Mouse (Mus musculus) intestine, embryonic 16.5 days (tissue): ENCODE measurements at regions not wholly inside any gene's neighbourhood (a gene's known extent, or its start where the extent isn't known, plus 50 kb on each side); places are given as distances from the start of the nearest gene placed in this dataset.

Source experiments
- ATAC-seq: fragments of 200-750 bp; cut with Nextera tagmentation; 2 replicates; pipeline ENCODE4 v1.8.0; 2017; ENCODE audit warnings: moderate TSS enrichment, moderate library complexity
- H3K27ac ChIP-seq: fragments of 300-500 bp; sonication (generic); 2 replicates; pipeline ENCODE4 v1.5.1; 2014; ENCODE audit warnings: mild to moderate bottlenecking, low read length
- H3K27me3 ChIP-seq: fragments of 300-500 bp; sonication (generic); replicated peaks from 2 replicates; pipeline ENCODE4 v1.6.1; 2014; ENCODE audit warnings: low read length, control low read depth, mixed read lengths; ENCODE audit not compliant: control insufficient read depth, insufficient read depth
- H3K36me3 ChIP-seq: fragments of 300-500 bp; sonication (generic); 2 replicates; pipeline ENCODE4 v1.6.1; 2014; ENCODE audit warnings: low read length, control low read depth; ENCODE audit not compliant: control insufficient read depth, insufficient read depth
- H3K4me1 ChIP-seq: fragments of 300-500 bp; sonication (generic); 2 replicates; pipeline ENCODE4 v1.6.1; 2014; ENCODE audit warnings: low read length, control low read depth, mixed read lengths; ENCODE audit not compliant: control insufficient read depth, insufficient read depth
- H3K4me2 ChIP-seq: fragments of 300-500 bp; sonication (generic); 2 replicates; pipeline ENCODE4 v1.6.1; 2014; ENCODE audit warnings: low read depth, low read length, control low read depth
- H3K4me3 ChIP-seq: fragments of 300-500 bp; sonication (generic); 2 replicates; pipeline ENCODE4 v1.5.1; 2014; ENCODE audit warnings: mild to moderate bottlenecking, low read length
- H3K9ac ChIP-seq: fragments of 300-500 bp; sonication (generic); 2 replicates; pipeline ENCODE4 v1.6.1; 2014; ENCODE audit warnings: low read depth, low read length
- H3K9me3 ChIP-seq: fragments of 300-500 bp; sonication (generic); 2 replicates; pipeline ENCODE4 v1.6.1; 2016; ENCODE audit warnings: low read length, control low read depth; ENCODE audit not compliant: control insufficient read depth
- WGBS: fragments of 180-500 bp; shearing (Covaris S2); extraction: QIAGEN DNeasy Blood & Tissue Kit; methylation state at CpG from one replicate; pipeline ENCODE4 v1.1.7; 2014; 5-methylcytosine and 5-hydroxymethylcytosine counted together

DNA sequence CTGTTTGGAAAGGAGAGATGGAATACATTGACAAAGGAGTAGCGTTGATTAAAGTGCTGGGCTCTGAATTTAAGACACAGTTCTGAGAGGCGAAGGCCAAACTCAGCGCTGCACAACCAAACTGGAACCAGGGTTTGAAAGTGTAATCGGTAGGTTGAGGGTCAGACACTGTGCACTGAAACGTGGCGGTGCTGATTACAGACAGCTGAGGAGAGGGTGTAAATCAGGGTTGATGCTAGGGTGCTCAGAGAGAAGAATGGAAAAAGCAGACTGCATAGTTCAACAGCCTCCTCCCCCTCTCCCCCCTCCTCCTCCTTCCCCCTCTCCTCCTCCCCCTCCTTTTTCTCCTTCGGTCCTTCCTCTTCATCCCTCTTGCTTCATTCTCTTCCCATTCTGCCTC is 373.2 kb downstream of the Nedd1 start:
- Histone ChIP-seq H3K4me3 (no peak overlapping the region), H3K27me3 (no peaks in the 10 kb centered on the region), H3K36me3 (no peaks in the 10 kb centered on the region), H3K27ac (no peak overlapping the region), H3K4me1 (no peaks in the 10 kb centered on the region), H3K9me3 (no peaks in the 10 kb centered on the region), H3K9ac (no peak overlapping the region), H3K4me2 (no peak overlapping the region)
- ATAC-seq = no peak
- 62% methylated on average over 7 of the region's 7 CpGs for WGBS

DNA sequence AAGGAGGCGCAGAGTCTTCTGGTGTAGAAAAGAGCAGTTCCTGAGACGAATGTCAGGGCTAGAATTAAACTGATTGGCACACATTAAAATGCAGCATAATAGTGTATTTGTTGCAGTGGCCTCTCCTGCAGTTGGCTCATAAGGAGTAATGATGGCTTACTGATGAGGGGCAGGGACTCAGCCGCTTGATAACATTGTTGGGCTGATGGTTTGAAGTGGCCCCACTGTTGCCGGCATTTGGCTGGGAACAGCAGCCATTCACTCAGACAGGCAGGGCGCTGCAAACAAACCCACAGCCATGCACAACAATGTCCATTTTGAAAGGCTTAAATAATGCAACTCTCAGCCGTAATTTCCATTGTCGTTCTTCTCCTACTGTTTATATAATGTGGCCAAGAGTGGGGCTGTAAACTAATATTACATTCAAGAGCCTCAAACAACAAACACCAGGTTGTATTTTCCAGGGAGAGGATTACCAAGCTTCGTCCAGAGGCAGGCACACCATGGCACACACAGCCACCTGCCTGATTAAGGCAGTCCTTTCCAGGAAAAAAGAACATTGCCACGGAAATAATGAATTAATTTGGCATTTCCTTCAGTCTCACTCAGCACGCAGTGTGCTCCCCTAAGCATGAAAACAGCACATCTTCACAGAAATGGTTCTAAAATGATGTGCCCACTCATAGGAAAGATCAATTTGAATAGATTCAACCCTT is 374.1 kb downstream of the Nedd1 start:
- Histone ChIP-seq H3K9me3 (no peaks in the 10 kb centered on the region), H3K27ac (no peak overlapping the region), H3K4me3 (no peak overlapping the region), H3K36me3 (no peaks in the 10 kb centered on the region), H3K4me1 (no peaks in the 10 kb centered on the region), H3K27me3 (no peaks in the 10 kb centered on the region), H3K9ac (no peak overlapping the region), H3K4me2 (no peak overlapping the region)
- ATAC-seq = no peak
- WGBS = 59% methylated on average over 10 of the region's 10 CpGs

DNA sequence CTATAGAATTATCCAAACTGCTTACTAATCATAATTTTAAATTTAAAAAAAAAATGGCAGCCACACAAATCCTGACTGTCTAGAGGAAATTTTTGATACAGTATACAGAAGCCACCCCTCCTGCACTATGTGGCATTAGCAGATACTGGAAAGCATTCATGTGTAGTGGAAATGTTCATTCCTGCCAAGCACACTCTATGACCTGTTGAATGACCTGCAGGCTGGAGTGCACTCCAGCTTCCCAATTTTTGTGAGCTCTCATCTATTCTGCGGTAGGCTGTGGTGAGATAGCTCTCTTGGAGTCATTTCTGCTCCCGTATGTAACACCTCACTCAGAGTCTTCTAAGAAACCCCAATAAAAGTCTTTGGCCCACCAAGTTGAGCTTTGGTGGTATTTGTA is 382.5 kb downstream of the Nedd1 start:
- Histone ChIP-seq H3K9ac (no peak overlapping the region), H3K9me3 (no peaks in the 10 kb centered on the region), H3K36me3 (no peaks in the 10 kb centered on the region), H3K27me3 (no peaks in the 10 kb centered on the region), H3K27ac (no peak overlapping the region), H3K4me3 (no peak overlapping the region), H3K4me2 (no peak overlapping the region), H3K4me1 (no peaks in the 10 kb centered on the region)
- 88% methylated on average over 2 of the region's 2 CpGs for WGBS
- ATAC-seq = no peak

DNA sequence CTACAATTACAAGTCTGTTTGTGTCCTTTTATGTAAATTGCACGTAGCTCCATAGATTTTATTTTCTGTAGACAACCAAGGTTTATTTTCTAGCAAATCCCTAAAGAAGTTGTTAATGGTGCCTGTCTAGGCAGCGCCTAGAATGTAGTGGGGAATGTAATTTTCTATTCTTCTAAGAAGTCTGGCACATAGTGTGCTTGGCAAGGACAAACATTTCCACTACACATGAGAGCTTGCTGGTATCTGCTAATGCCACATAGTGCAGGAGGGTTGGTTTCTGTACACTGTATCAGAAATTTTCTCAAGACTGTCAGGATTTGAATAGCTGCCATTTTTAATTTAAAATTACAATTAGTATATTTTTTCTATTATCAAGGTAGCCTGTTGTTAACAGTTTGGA is 385.3 kb downstream of the Nedd1 start:
- no peak for ATAC-seq
- no peak overlapping the region for H3K4me3 ChIP-seq
- H3K9ac ChIP-seq = no peak overlapping the region
- 84% methylated on average over 2 of the region's 2 CpGs for WGBS
- H3K27ac ChIP-seq = no peak overlapping the region
- H3K4me1 ChIP-seq = no peaks in the 10 kb centered on the region
- no peaks in the 10 kb centered on the region for H3K27me3 ChIP-seq
- H3K4me2 ChIP-seq = no peak overlapping the region
- H3K9me3 ChIP-seq = no peaks in the 10 kb centered on the region
- no peaks in the 10 kb centered on the region for H3K36me3 ChIP-seq

DNA sequence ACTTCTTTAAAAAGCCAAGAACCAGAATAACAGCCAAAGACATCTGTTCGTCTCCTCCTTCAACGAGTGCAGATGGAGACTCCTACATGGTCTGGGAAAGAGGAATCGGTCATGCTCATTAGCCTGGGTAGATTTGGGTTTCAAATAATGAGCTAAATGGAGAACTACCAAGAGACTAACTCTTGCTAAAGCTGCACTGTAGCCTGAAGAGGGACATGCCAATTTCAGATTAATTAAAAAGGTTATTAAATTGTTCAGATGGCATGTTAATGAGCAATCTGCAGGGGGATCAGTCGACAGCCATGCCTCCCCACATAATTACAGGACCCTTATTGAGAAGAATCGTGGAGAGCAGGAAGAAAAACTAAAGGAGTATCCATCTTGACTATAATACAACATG is 386.1 kb downstream of the Nedd1 start:
- WGBS = 81% methylated on average over 5 of the region's 5 CpGs
- H3K9me3 ChIP-seq = no peaks in the 10 kb centered on the region
- no peak for ATAC-seq
- H3K4me3 ChIP-seq = no peak overlapping the region
- no peaks in the 10 kb centered on the region for H3K36me3 ChIP-seq
- no peaks in the 10 kb centered on the region for H3K4me1 ChIP-seq
- H3K27me3 ChIP-seq = no peaks in the 10 kb centered on the region
- H3K4me2 ChIP-seq = no peak overlapping the region
- no peak overlapping the region for H3K9ac ChIP-seq
- H3K27ac ChIP-seq = no peak overlapping the region

DNA sequence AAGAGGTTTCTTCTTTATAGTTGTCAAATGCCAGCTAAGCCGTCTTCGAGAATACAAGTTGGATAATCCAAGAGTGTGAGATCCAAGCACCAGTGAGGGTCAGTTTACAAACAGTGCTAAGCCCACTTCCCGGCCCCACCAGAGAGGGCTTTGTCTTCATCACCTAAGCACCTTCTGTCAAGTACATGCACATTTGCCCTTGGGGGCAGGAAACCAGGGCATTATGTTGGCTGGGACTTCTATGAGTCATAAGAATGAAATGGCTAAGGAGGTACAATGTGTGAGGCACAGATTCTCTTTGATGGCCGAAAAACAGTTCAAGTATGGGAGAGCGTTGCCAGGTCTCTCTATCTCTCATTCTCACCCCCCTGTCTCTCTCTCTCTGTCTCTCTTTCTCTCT is 387.1 kb downstream of the Nedd1 start:
- ATAC-seq = no peak
- no peaks in the 10 kb centered on the region for H3K36me3 ChIP-seq
- no peak overlapping the region for H3K9ac ChIP-seq
- no peaks in the 10 kb centered on the region for H3K4me1 ChIP-seq
- no peaks in the 10 kb centered on the region for H3K27me3 ChIP-seq
- H3K27ac ChIP-seq = no peak overlapping the region
- WGBS = 84% methylated on average over 5 of the region's 5 CpGs
- no peak overlapping the region for H3K4me2 ChIP-seq
- no peak overlapping the region for H3K4me3 ChIP-seq
- no peaks in the 10 kb centered on the region for H3K9me3 ChIP-seq

DNA sequence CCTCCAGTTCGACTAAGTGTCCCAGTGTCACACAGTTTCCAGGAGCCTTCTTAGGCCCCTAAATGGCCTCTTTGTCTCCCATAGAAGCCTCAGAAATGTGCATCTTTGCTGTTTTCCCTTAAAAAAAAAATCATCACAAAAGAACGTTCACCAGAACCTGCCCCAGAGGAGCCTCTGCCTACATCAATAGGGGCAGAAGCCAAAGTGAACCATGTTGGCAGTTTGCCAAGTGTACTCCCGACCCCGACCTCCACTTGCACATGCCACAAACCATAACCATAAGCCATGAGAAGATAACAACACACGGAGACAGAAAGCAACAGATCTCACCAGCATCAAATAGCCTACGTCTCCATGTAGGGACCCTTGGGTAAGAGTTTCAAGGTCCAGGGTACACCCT is 388.4 kb downstream of the Nedd1 start:
- WGBS = 27% methylated on average over 6 of the region's 6 CpGs
- H3K9ac ChIP-seq = no peak overlapping the region
- ATAC-seq = peak; percentile 77

DNA sequence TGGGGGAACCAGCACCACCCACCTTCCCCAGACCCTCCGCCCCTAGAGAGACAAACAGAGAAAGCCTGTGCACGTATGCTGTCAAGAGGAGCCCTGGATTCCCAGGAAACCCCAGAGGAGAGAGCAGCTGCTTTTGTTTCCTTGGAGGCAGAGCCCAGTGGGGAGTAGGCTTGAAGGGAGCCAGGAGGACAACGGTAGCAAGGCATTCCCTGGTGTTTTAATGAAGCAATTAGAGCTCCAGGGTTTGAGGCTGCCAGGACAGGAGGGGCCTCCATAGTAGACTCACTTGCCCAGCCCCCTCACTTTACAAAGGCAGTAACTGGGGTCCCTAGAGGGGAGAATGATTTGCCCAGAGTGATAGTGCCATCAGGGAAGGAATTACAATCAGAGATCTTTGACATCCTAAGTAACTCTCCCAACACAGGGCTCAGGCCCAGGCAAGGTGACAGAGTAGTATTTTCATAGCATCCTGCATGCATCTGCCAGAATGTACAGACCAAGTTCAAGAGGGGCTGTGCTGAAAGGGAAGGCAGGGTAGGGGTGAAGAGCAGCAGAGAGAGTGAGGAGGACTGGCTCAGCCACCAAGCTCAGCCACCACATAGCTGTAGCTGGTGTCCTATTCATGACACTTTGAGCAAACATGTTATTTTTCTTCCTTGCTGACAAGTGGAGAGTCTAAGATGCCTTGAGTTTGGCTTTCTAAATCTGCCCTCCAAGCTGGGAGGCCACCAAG is 389.0 kb downstream of the Nedd1 start:
- H3K9me3 ChIP-seq = no peaks in the 10 kb centered on the region
- no peak overlapping the region for H3K27ac ChIP-seq
- whole genome bisulfite sequencing = 24% methylated on average over 3 of the region's 3 CpGs
- H3K4me3 ChIP-seq = no peak overlapping the region
- ATAC-seq = peak; percentile 36; the same call in 1 of the 2 replicates
- H3K4me2 ChIP-seq = no peak overlapping the region
- no peaks in the 10 kb centered on the region for H3K27me3 ChIP-seq
- no peaks in the 10 kb centered on the region for H3K36me3 ChIP-seq
- no peaks in the 10 kb centered on the region for H3K4me1 ChIP-seq
- no peak overlapping the region for H3K9ac ChIP-seq

More for the DNA sequence above, 388.4 kb downstream of the Nedd1 start:
- H3K4me2 ChIP-seq = no peak overlapping the region
- no peaks in the 10 kb centered on the region for H3K4me1 ChIP-seq
- no peaks in the 10 kb centered on the region for H3K36me3 ChIP-seq
- H3K27me3 ChIP-seq = no peaks in the 10 kb centered on the region
- H3K9me3 ChIP-seq = no peaks in the 10 kb centered on the region
- H3K27ac ChIP-seq = no peak overlapping the region
- H3K4me3 ChIP-seq = no peak overlapping the region

DNA sequence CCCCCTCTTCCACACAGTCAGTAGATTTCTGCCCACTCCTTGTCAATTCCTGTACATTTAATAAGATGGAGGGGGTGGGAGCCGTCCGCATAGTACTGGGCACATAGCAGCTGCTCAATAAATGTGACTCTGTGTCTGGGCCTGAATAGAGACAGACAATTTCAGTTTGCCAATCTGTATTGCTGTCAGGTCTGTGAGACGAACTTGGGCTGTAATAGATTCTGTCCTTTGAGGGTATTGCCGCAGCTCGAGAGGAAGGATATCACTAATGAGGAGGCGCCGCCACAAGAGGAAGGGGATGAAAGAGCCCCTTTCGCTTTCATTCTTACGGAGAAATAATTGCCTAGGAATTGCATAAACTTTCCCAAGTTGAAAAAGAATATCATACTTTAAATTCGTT is 392.1 kb downstream of the Nedd1 start:
- ATAC-seq = no peak
- no peak overlapping the region for H3K4me3 ChIP-seq
- H3K27me3 ChIP-seq = no peaks in the 10 kb centered on the region
- no peaks in the 10 kb centered on the region for H3K36me3 ChIP-seq
- H3K4me2 ChIP-seq = no peak overlapping the region
- WGBS = 80% methylated on average over 10 of the region's 10 CpGs
- H3K9ac ChIP-seq = no peak overlapping the region
- H3K4me1 ChIP-seq = no peaks in the 10 kb centered on the region
- H3K27ac ChIP-seq = no peak overlapping the region
- H3K9me3 ChIP-seq = no peaks in the 10 kb centered on the region
